Mouse (Mus musculus) testis, postnatal 10 days (tissue): ENCODE measurements around the gene Cd101.
A peak's percentile ranks its signal among the peaks of the same experiment; 100 is the strongest.

Experiments
- DNase-seq: peaks from one replicate; pipeline ENCODE4 v3.0.0; 2021; ENCODE audit warnings: low spot score

The Cd101 gene

GRCm38 (mm10) chr3:101003575-101004356 lies 25.6 kb downstream of the Cd101 start:
- no peak for DNase-seq

- DNase-seq = no peak
Measured at GRCm38 (mm10) chr3:100999732-101000131, 29.6 kb downstream of the Cd101 start.

- peak; percentile 81 for DNase-seq
Measured at GRCm38 (mm10) chr3:100998904-100999340, 30.4 kb downstream of the Cd101 start.

GRCm38 (mm10) chr3:100997785-100998570 lies 31.4 kb downstream of the Cd101 start:
- no peak for DNase-seq

DNA sequence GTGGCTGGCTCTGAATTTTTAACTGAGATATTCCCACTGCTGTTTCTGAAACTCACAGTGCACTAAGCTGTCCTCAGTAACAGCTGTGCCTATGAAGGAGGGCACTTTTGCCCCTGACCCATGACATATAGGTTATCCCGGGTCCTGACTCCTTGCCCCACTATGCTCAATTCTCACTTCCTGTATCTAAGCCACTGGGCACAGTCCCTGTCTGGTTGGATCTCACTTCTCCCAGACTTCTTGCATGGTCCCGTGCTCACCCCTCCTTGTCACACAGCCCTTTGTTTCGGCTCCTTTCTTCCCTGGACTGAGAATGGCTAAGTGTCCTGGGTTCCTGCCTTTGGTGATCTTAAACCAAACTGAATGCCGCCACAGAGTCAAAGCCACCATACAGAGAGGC lies 35.1 kb downstream of the Cd101 start:
- DNase-seq = no peak

DNA sequence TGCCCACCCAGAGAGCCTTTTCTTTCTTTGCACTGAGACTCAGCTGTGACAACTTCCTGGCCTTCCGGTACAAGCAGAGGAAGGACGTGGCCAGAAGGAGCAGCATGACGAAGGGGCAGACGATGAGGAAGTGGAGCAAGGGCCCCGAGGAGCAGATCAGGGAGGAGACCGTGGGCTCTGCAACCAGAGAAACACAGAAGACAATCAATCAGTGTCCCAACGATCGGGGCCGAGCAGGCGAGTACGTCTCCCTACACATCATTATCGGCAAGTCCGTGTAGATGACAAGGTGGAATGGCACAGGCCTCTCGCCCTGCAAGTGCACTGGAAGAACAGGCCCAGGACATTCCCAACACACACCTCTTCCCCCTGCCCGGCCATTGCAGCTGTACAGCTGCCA lies 35.6 kb downstream of the Cd101 start:
- DNase-seq = no peak

- DNase-seq = no peak
Measured at GRCm38 (mm10) chr3:100993158-100993557, 36.2 kb downstream of the Cd101 start.

DNA sequence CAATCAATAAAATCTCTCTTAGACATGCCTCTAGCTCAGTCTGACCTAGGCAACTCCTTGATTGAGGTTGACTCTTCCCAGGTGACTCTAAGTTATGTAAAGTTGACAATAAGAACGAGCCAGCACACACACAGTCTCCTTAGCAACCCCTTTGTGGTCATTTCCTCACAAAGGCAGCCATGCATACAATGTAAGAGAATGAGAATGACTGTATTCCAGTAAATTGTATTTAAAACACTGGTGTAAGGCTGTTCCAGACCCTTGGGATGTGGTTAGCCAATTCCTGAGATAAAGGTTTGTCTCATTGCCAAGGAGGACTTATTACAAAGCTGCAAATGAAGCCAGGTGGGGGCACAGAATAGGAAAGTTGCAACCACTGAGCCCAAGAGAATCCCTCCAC lies 39.1 kb downstream of the Cd101 start:
- DNase-seq = no peak

DNA sequence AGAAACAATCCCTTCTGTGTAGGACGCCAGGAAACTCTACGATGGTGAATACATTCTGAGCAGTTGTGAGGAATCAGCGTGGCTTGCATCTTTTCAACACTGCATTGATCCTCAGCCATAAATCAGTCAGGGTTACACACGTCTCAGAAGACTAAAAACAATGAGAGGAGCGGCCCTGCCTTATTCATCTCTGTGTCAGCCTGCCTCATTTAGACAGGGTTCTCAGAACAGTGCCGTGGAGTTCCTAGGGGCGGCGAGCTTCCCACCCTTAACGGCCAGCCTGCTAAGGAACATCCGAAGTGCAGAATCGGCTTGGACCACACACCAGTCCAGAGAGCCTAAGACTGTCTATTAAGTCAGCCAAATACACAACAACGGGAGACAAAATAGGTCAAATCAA lies 39.9 kb downstream of the Cd101 start:
- DNase-seq = peak; percentile 53

DNA sequence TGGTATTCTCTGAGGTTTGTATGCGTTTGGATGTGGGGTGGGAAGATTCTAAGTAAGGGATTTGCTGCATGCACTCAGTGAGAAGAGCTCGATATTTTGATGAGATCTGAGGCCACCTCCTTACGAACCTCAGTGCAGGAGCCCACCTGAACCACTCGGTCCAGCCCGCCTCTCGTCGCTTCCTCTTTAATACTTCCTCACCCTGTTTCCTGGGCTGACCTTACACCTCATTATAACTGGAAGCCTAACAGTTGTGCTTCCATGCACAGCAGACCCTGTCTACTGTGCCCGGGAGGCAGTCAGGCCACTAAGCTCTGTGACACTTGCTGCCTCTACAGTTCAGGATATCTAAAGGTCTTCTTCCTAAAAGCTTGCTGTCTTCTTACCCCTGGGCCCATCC lies 50.1 kb downstream of the Cd101 start:
- DNase-seq = no peak

GRCm38 (mm10) chr3:100973906-100974305 lies 55.5 kb downstream of the Cd101 start:
- no peak for DNase-seq

DNA sequence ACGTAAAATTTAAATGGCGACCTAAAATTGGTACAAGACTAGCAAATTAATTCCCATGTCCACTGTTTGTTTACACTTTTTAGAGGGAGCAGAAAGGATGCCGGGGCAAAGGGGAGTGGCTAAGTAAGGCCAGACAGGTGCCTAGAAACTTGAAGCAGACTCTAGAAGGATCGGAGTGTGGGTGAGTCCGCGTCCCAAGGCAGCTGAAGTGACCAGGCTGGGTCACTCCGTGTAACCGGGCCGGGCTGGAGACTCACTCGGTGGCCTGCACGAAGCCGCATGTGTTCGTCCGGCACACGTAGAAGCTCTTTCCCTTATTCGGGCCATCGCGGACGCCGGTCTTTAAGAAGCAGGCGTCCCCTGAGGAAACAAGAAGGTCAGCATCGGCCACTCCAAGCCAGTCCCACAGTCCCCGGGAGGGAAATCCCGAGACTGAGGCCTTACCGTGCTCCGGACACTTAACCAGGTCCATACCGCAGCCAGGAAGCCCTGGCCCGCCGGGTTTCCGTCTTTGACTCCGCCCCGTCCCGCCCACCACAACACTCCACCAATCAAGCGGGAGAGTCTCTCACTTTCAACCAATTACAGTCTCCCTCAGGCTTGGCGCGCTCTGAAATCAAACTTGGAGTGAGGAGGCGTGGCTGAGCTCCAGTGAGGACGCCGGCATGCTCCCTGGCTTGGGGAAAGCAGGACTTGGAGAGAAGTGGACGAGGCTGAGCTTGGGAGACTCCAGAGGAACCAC lies 60.0 kb downstream of the Cd101 start, which contains the start of gene Ttf2:
Ttf2 (minus strand) TSS at position 488 of the 742 bp plus-strand sequence.
- DNase-seq = peak; percentile 97

GRCm38 (mm10) chr3:100963849-100964542 lies 65.4 kb downstream of the Cd101 start:
- DNase-seq = peak; percentile 59

- no peak for DNase-seq
Measured at GRCm38 (mm10) chr3:100961501-100961900, 67.9 kb downstream of the Cd101 start.

DNA sequence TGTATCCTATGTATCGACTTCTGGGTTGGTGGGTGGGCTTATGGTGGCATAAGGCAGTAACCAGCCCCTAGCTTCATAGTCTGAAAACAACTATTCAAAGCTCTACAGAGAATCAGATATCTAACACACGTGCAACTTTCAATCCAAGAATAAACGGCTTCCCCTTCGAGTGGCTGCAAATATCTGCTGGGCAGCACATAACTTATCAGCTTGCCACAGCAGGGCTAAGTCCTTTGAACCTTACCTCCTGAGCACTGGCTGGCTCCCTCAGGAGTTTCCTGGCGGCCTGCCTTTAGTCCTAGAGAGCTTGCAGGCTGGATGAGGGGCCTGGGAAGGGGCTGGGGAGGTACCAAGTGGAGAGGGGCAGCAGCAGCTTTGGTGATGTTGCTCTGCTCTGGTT lies 68.3 kb downstream of the Cd101 start:
- DNase-seq = no peak

DNA sequence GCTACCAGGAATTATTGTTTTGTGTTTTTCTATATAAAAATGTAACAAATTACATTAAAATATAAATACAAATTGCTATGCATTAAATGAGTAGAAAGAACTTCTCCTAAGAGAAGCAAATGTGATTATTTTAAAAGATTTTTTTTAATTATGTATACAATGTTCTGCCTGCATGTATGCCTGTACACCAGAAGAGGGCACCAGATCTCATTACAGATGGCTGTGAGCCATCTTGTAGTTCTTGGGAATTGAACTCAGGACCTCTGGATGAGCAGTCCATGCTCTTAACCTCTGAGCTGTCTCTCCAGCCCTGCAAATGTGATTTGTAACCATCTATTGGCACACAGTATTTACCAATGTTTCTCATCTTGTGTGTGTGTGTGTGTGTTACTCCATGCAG lies 74.7 kb downstream of the Cd101 start:
- DNase-seq = no peak

DNA sequence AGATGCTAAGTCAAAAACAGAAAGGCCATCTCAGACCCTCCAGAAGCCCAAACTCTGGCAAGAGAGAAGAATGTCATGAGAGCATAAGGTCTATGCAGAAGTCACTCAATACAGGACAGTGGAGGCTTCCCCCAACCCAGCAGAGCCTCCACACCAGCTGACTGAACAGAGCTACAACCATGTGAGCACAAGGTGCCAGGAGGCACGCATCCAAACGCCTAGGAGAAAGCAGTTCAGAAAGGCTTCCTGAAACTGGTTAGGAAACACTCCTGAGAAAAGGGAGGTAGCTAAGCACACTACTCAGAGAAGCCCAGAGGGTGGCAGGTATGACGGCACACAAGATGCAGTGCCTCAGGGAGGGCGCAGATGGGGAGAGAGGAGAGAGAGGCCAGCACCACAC lies 77.8 kb downstream of the Cd101 start:
- DNase-seq = no peak

DNA sequence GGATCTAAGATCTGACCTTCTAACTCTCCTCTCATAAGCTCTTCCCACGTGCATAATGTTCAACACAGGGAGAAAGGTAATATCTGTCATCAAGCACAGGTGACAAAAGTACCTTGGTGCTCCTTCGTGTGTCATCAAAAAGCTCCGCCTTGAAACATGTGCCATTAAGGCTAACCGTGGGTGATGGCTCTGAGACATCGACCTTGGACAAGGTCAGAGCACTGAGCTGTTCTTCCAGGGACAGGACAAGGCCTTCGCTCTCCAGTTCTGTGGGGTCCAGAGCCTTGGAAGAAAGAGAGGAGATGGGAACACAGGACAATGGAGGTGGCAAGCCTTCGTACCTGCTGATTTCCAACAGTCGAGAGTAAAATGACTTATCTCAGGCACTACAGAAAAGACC lies 82.1 kb downstream of the Cd101 start:
- DNase-seq = no peak
